Mouse (Mus musculus): ENCODE measurements around the gene Spats1.

DNA sequence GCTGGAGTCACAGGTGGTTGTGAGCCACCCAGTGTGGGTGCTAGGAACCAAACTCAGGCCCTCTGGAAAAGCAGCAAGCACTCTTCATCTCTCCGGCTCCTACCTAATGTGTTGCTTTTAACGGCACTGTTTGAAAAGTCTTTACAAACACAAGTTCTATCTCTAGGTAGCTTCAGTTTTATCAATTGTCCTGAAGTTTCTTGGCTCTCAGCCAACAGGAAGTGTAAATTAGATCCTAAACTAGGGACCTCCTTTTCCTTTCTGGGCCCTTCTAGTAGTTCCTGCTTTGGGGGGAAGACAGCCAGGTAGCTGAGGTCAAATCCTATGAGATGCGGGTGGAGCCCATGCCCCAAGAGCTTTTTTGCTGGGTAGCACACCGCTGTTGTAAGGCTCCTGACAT lies 35.7 kb upstream of the Spats1 start:
- TF ChIP-seq MAFK (IDR thresholded peaks at IDR 0.05; ENCODE audit: insufficient read depth, low read depth, low read length) = no peak
- no peak for TF ChIP-seq ZNF384 (IDR thresholded peaks at IDR 0.05; ENCODE audit: low read depth, low read length)
- no peak for TF ChIP-seq ZC3H11A (IDR thresholded peaks at IDR 0.05; ENCODE audit: borderline replicate concordance, low read depth, low read length)
- no peak for TF ChIP-seq HCFC1 (IDR thresholded peaks at IDR 0.05; ENCODE audit: borderline replicate concordance, insufficient read depth, low read length)
